Mouse (Mus musculus): Measurements from ENCODE around the gene Lenep. TPM values are rescaled to one million over a fixed set of nuclear protein-coding genes. Genes with fewer than 3 reads are reported as not detected.

The Lenep gene
- total and polyA plus RNA-seq, 3 experiments = not detected

GRCm38 (mm10) chr3:89386438-89387420 lies 15.9 kb downstream of the Lenep start:
- DNase-seq (ENCODE audit: extremely low read depth) = no peak
- H3K79me2 ChIP-seq (replicated peaks; ENCODE audit: control insufficient read depth, extremely low read depth, insufficient read depth, poor library complexity, severe bottlenecking) = peaks cover 57% of the 10 kb centered on the region
- TF ChIP-seq SIN3A (IDR thresholded peaks at IDR 0.05; ENCODE audit: low read length) (0 out of 2 replicates have a peak, but pooled peaks have one; percentile 26), JUN (IDR thresholded peaks at IDR 0.05; ENCODE audit: insufficient read depth, low read depth, low read length) (no peak), POLR2A (IDR thresholded peaks at IDR 0.05; ENCODE audit: low read depth, low read length) (peak; percentile 18; the same call in 1 of the 2 replicates), RCOR1 (conservative IDR thresholded peaks at IDR 0.05; ENCODE audit: low read depth, low read length) (0 out of 2 replicates have a peak, but pooled peaks have one; percentile 27), PAX5 (IDR thresholded peaks at IDR 0.05; ENCODE audit: low read length) (no peak), USF1 (IDR thresholded peaks at IDR 0.05; ENCODE audit: low read depth, low read length) (no peak), SMC3 (IDR thresholded peaks at IDR 0.05; ENCODE audit: low read depth, low read length) (no peak), HCFC1 (IDR thresholded peaks at IDR 0.05; ENCODE audit: low read depth, low read length) (peak; percentile 58; the same call in 1 of the 2 replicates), MEF2A (IDR thresholded peaks at IDR 0.05; ENCODE audit: borderline replicate concordance, low read depth, low read length) (0 out of 2 replicates have a peak, but pooled peaks have one; percentile 12), BHLHE40 (IDR thresholded peaks at IDR 0.05; ENCODE audit: low read depth, low read length) (peak; percentile 35; the same call in 1 of the 2 replicates), MAX (IDR thresholded peaks at IDR 0.05; ENCODE audit: low read length) (0 out of 2 replicates have a peak, but pooled peaks have one; percentile 20), USF2 (conservative IDR thresholded peaks at IDR 0.05; ENCODE audit: low read depth, low read length) (no peak), TCF12 (IDR thresholded peaks at IDR 0.05; ENCODE audit: low read depth, low read length) (peak; percentile 40; the same call in 1 of the 2 replicates), IRF4 (IDR thresholded peaks at IDR 0.05; ENCODE audit: low read depth, low read length) (no peak), MYC (IDR thresholded peaks at IDR 0.05; ENCODE audit: low read depth, low read length) (0 out of 2 replicates have a peak, but pooled peaks have one; percentile 20), MAZ (IDR thresholded peaks at IDR 0.05; ENCODE audit: low read depth, low read length) (peak; percentile 89), ZMIZ1 (IDR thresholded peaks at IDR 0.05; ENCODE audit: low read depth, low read length) (0 out of 2 replicates have a peak, but pooled peaks have one; percentile 54), RAD21 (IDR thresholded peaks at IDR 0.05; ENCODE audit: low read depth, low read length) (no peak), MXI1 (IDR thresholded peaks at IDR 0.05; ENCODE audit: low read depth, low read length) (no peak; the same call in 1 of the 2 replicates), CHD2 (IDR thresholded peaks at IDR 0.05; ENCODE audit: low read length) (peak; percentile 95), UBTF (IDR thresholded peaks at IDR 0.05; ENCODE audit: low read depth, low read length) (no peak), MAFK (IDR thresholded peaks at IDR 0.05; ENCODE audit: insufficient replicate concordance, low read length) (no peak), NELFE (IDR thresholded peaks at IDR 0.05; ENCODE audit: low read depth, low read length) (no peak), KAT2A (IDR thresholded peaks at IDR 0.05; ENCODE audit: insufficient replicate concordance, low read length) (0 out of 2 replicates have a peak, but pooled peaks have one; percentile 43), GABPA (IDR thresholded peaks at IDR 0.05; ENCODE audit: insufficient replicate concordance, low read depth, low read length) (no peak), E2F4 (IDR thresholded peaks at IDR 0.05; ENCODE audit: insufficient replicate concordance, low read depth, low read length) (no peak)
- peak overlapping the region; percentile 79 for H3K4me2 ChIP-seq (ENCODE audit: insufficient read depth, low read depth, poor library complexity, severe bottlenecking)
- dilution Hi-C loops (cut with MboI; ENCODE audit: extremely low pct_ligation_motif_present, extremely low pct_unique_long_range_greater_than_20kb, low sequenced_read_pairs) (no loop called here), in situ Hi-C loops (cut with MboI; ENCODE audit: low pct_ligation_motif_present, low pct_unique_long_range_greater_than_20kb, low sequenced_read_pairs) (no loop called here)
- peak overlapping the region; percentile 63 to 71 (median 64) for H3K4me3 ChIP-seq (replicated peaks in 1 of 3; ENCODE audit: low read depth in 2 of 3, low read length in 2 of 3, poor library complexity in 1 of 3)
- peak overlapping the region; percentile 73 for H3K9ac ChIP-seq (ENCODE audit: insufficient read depth, low read depth)
- peak overlapping the region; percentile 99 for H3K27ac ChIP-seq (ENCODE audit: insufficient read depth, low read depth)
- H3K27me3 ChIP-seq (replicated peaks) = no peaks in the 10 kb centered on the region
- no peaks in the 10 kb centered on the region for H3K9me3 ChIP-seq (replicated peaks; ENCODE audit: low read length)
- peaks cover 20 to 84% of the 10 kb centered on the region in 2 experiments for H3K4me1 ChIP-seq (ENCODE audit: control insufficient read depth in 1 of 2, insufficient read depth in 2 of 2)
- H3K36me3 ChIP-seq (replicated peaks in 1 of 2; ENCODE audit: control insufficient read depth in 1 of 2, insufficient read depth in 1 of 2, low read length in 1 of 2) = peaks cover 14 to 31% of the 10 kb centered on the region in 2 experiments
